Mouse (Mus musculus) spleen, adult 2 months (tissue): ENCODE measurements around the gene Dnajb8. TPM values are rescaled to one million over a fixed set of nuclear protein-coding genes. Genes with fewer than 3 reads are reported as not detected.

Source experiments
- DNase-seq, 2 experiments: peaks; one replicate each; pipeline versions ENCODE4 v3.0.0 to v3.0.0-alpha.2; 2012 to 2021; ENCODE audit warnings: low spot score in 2 of 2, low read depth in 1 of 2
- H3K27ac ChIP-seq: fragments of 200-500 bp; 2 replicates; pipeline ENCODE4 v1.5.1; 2012; ENCODE audit warnings: low read length, inconsistent platforms; ENCODE audit not compliant: insufficient read depth
- H3K27me3 ChIP-seq: fragments of 200-500 bp; 2 replicates; pipeline ENCODE4 v1.6.1; 2012; ENCODE audit warnings: mild to moderate bottlenecking, moderate library complexity, low read length, inconsistent platforms; ENCODE audit not compliant: control insufficient read depth, insufficient read depth
- H3K36me3 ChIP-seq: fragments of 200-500 bp; 2 replicates; pipeline ENCODE4 v1.6.1; 2012; ENCODE audit warnings: mild to moderate bottlenecking, low read length, inconsistent platforms; ENCODE audit not compliant: control insufficient read depth, insufficient read depth
- H3K4me1 ChIP-seq: fragments of 200-500 bp; 2 replicates; pipeline ENCODE4 v1.6.1; 2011; ENCODE audit warnings: inconsistent platforms; ENCODE audit not compliant: control insufficient read depth, insufficient read depth, insufficient read length
- H3K4me3 ChIP-seq: fragments of 200-500 bp; 2 replicates; pipeline ENCODE4 v1.5.1; 2011; ENCODE audit warnings: mild to moderate bottlenecking, inconsistent platforms; ENCODE audit not compliant: insufficient read depth, insufficient read length; ENCODE audit errors: extremely low read depth
- CTCF ChIP-seq: fragments of 200-500 bp; IDR thresholded peaks from 2 replicates; pipeline ENCODE4 v1.5.1; 2011; ENCODE audit warnings: mild to moderate bottlenecking, inconsistent platforms; ENCODE audit not compliant: insufficient read depth, insufficient read length, insufficient replicate concordance; ENCODE audit errors: extremely low read depth
- POLR2A ChIP-seq: fragments of 200-500 bp; IDR thresholded peaks from 2 replicates; pipeline ENCODE4 v1.6.1; 2011; ENCODE audit warnings: low read depth, low read length, inconsistent platforms
- WGBS: fragments of 180-500 bp; shearing (Covaris S2); methylation state at CpG from one replicate; pipeline ENCODE4 v1.1.7; 2018; 5-methylcytosine and 5-hydroxymethylcytosine counted together
- polyA plus RNA-seq: library from polyadenylated mRNA; depleted of rRNA; stranded (reverse); fragments of >200 nt; gene quantifications from 2 replicates; pipeline ENCODE4 v1.2.3, GENCODE M21; 2012

The Dnajb8 gene
- polyA plus RNA-seq, 1 experiment, result not detected

GRCm38 (mm10) chr6:88204531-88205385 is 17.3 kb upstream of the Dnajb8 start:
- no peaks in the 10 kb centered on the region for H3K4me1 ChIP-seq
- no peaks in the 10 kb centered on the region for H3K36me3 ChIP-seq
- H3K27ac ChIP-seq, result no peak overlapping the region
- peaks cover 9% of the 10 kb centered on the region for H3K27me3 ChIP-seq
- TF ChIP-seq CTCF (no peak), POLR2A (no peak)
- DNase-seq, result no peak
- H3K4me3 ChIP-seq, result no peak overlapping the region
- 76% methylated on average over 25 of the region's 25 CpGs for WGBS

- no peaks in the 10 kb centered on the region for H3K36me3 ChIP-seq
- no peak for DNase-seq
- H3K27ac ChIP-seq, result no peak overlapping the region
- H3K4me1 ChIP-seq, result no peaks in the 10 kb centered on the region
- H3K4me3 ChIP-seq, result no peak overlapping the region
- peaks cover 9% of the 10 kb centered on the region for H3K27me3 ChIP-seq
- WGBS, result 83% methylated on average over 7 of the region's 7 CpGs
- TF ChIP-seq CTCF (no peak), POLR2A (no peak)
These were observed 16.7 kb upstream of the Dnajb8 start for GRCm38 (mm10) chr6:88205386-88205700.

GRCm38 (mm10) chr6:88205937-88206336 is 16.1 kb upstream of the Dnajb8 start:
- WGBS, result 87% methylated on average over 9 of the region's 9 CpGs
- Histone ChIP-seq H3K27me3 (peaks cover 5% of the 10 kb centered on the region), H3K27ac (no peak overlapping the region), H3K4me1 (no peaks in the 10 kb centered on the region), H3K4me3 (no peak overlapping the region), H3K36me3 (no peaks in the 10 kb centered on the region)
- TF ChIP-seq CTCF (no peak), POLR2A (no peak)
- no peak for DNase-seq

- Histone ChIP-seq H3K27me3 (peaks cover 5% of the 10 kb centered on the region), H3K36me3 (no peaks in the 10 kb centered on the region), H3K27ac (no peak overlapping the region), H3K4me1 (no peaks in the 10 kb centered on the region), H3K4me3 (no peak overlapping the region)
- no peak for DNase-seq
- no peak for TF ChIP-seq POLR2A
- TF ChIP-seq CTCF, result no peak
- 54% methylated on average over 7 of the region's 7 CpGs for WGBS
These were observed 15.5 kb upstream of the Dnajb8 start for GRCm38 (mm10) chr6:88206566-88206965.

- no peaks in the 10 kb centered on the region for H3K36me3 ChIP-seq
- no peaks in the 10 kb centered on the region for H3K4me1 ChIP-seq
- no peak overlapping the region for H3K4me3 ChIP-seq
- 85% methylated on average over 10 of the region's 10 CpGs for WGBS
- DNase-seq, result no peak
- TF ChIP-seq CTCF (no peak), POLR2A (no peak)
- peaks cover 5% of the 10 kb centered on the region for H3K27me3 ChIP-seq
- no peak overlapping the region for H3K27ac ChIP-seq
These were observed 14.6 kb upstream of the Dnajb8 start for GRCm38 (mm10) chr6:88207403-88208033.

- Histone ChIP-seq H3K4me1 (no peaks in the 10 kb centered on the region), H3K4me3 (no peak overlapping the region), H3K27ac (no peak overlapping the region), H3K27me3 (peaks cover 2% of the 10 kb centered on the region; the same call in 1 of the 2 replicates), H3K36me3 (no peaks in the 10 kb centered on the region)
- DNase-seq, result no peak
- 92% methylated on average over 3 of the region's 3 CpGs for WGBS
- TF ChIP-seq POLR2A (no peak), CTCF (no peak)
These were observed 13.7 kb upstream of the Dnajb8 start for GRCm38 (mm10) chr6:88208321-88208720.

GRCm38 (mm10) chr6:88209453-88209852 is 12.6 kb upstream of the Dnajb8 start:
- TF ChIP-seq CTCF (no peak), POLR2A (no peak)
- no peaks in the 10 kb centered on the region for H3K4me1 ChIP-seq
- H3K27me3 ChIP-seq, result no peaks in the 10 kb centered on the region
- no peak overlapping the region for H3K27ac ChIP-seq
- DNase-seq, result no peak
- H3K36me3 ChIP-seq, result no peaks in the 10 kb centered on the region
- H3K4me3 ChIP-seq, result no peak overlapping the region
- WGBS, result 78% methylated on average over 5 of the region's 5 CpGs
